Mouse (Mus musculus) heart, embryonic 14.5 days (tissue): ENCODE data around the gene Grm3. TPM values are rescaled to one million over a fixed set of nuclear protein-coding genes. Genes with fewer than 3 reads are reported as not detected.

Experiments
- ATAC-seq: fragments of 200-750 bp; cut with Nextera tagmentation; 2 replicates; pipeline ENCODE4 v1.8.0; 2017; ENCODE audit warnings: low read depth, moderate TSS enrichment; ENCODE audit not compliant: insufficient number of reproducible peaks, insufficient read depth, low FRiP score
- H3K27ac ChIP-seq, 2 experiments: fragments of 200-500 bp in 1 of 2; fragments of 300-500 bp in 1 of 2; sonication (generic) in 1 of 2; replicated peaks in 1 of 2; 2 replicates each; pipeline ENCODE4 v1.5.1; 2012 to 2014; ENCODE audit warnings: low read depth in 2 of 2, low read length in 2 of 2, control low read depth in 1 of 2, mild to moderate bottlenecking in 1 of 2, mixed read lengths in 1 of 2; ENCODE audit not compliant: control insufficient read depth in 1 of 2, insufficient read depth in 1 of 2
- H3K27me3 ChIP-seq: fragments of 300-500 bp; sonication (generic); 2 replicates; pipeline ENCODE4 v1.6.1; 2014; ENCODE audit warnings: mild to moderate bottlenecking, low read length, control low read depth; ENCODE audit not compliant: control insufficient read depth, insufficient read depth
- H3K36me3 ChIP-seq: fragments of 300-500 bp; sonication (generic); 2 replicates; pipeline ENCODE4 v1.6.1; 2014; ENCODE audit warnings: mild to moderate bottlenecking, control low read depth, low read length, mixed read lengths; ENCODE audit not compliant: control insufficient read depth, insufficient read depth
- H3K4me1 ChIP-seq, 2 experiments: fragments of 200-500 bp in 1 of 2; fragments of 300-500 bp in 1 of 2; sonication (generic) in 1 of 2; 2 replicates each; pipeline ENCODE4 v1.6.1; 2012 to 2014; ENCODE audit warnings: low read length in 2 of 2, control low read depth in 1 of 2, mixed read lengths in 1 of 2; ENCODE audit not compliant: control insufficient read depth in 2 of 2, insufficient read depth in 2 of 2
- H3K4me2 ChIP-seq: fragments of 300-500 bp; sonication (generic); 2 replicates; pipeline ENCODE4 v1.6.1; 2014; ENCODE audit warnings: mild to moderate bottlenecking, low read length
- H3K4me3 ChIP-seq, 2 experiments: fragments of 200-500 bp in 1 of 2; fragments of 300-500 bp in 1 of 2; sonication (generic) in 1 of 2; 2 replicates each; pipeline ENCODE4 v1.5.1; 2012 to 2014; ENCODE audit warnings: low read length in 2 of 2, mild to moderate bottlenecking in 2 of 2, control low read depth in 1 of 2, low read depth in 1 of 2, moderate library complexity in 1 of 2; ENCODE audit not compliant: control insufficient read depth in 1 of 2, insufficient read depth in 1 of 2
- H3K9ac ChIP-seq: fragments of 300-500 bp; sonication (generic); 2 replicates; pipeline ENCODE4 v1.6.1; 2014; ENCODE audit warnings: mild to moderate bottlenecking, low read length
- H3K9me3 ChIP-seq: fragments of 300-500 bp; sonication (generic); 2 replicates; pipeline ENCODE4 v1.6.1; 2016; ENCODE audit warnings: low read length, control low read depth; ENCODE audit not compliant: control insufficient read depth
- WGBS: fragments of 180-500 bp; shearing (Covaris S2); extraction: QIAGEN DNeasy Blood & Tissue Kit; methylation state at CpG from one replicate; pipeline ENCODE4 v1.1.7; 2014; 5-methylcytosine and 5-hydroxymethylcytosine counted together
- polyA plus RNA-seq: library from polyadenylated mRNA; unstranded; fragments of >200 nt; fragmentation: Nextera tagmentation; extraction: Ambion mirVana; gene quantifications from 2 replicates; pipeline ENCODE4 v1.2.1, GENCODE M21; 2014

The Grm3 gene
- polyA plus RNA-seq, 1 experiment from 2014 or later, result 0.39 TPM

- Histone ChIP-seq H3K4me3 (no peak overlapping the region), H3K27ac (no peak overlapping the region), H3K27me3 (no peaks in the 10 kb centered on the region), H3K9me3 (no peaks in the 10 kb centered on the region), H3K4me1 (no peaks in the 10 kb centered on the region), H3K9ac (no peak overlapping the region), H3K4me2 (no peak overlapping the region), H3K36me3 (no peaks in the 10 kb centered on the region)
- WGBS, result 3% methylated on average over 1 of the region's 1 CpGs
- no peak for ATAC-seq
These were observed 278.8 kb downstream of the Grm3 start for GRCm38 (mm10) chr5:9446146-9446545.
